Mouse (Mus musculus) heart, adult 2 months (tissue): ENCODE results near the gene Cd3eap.

ENCODE experiments used
- CTCF ChIP-seq: fragments of 200-600 bp; IDR thresholded peaks from 2 replicates; pipeline ENCODE4 v1.8.1; 2022; ENCODE audit warnings: antibody characterized with exemption, mild to moderate bottlenecking, moderate library complexity
- POLR2A ChIP-seq: fragments of 200-500 bp; IDR thresholded peaks from 2 replicates; pipeline ENCODE4 v1.6.1; 2011; ENCODE audit warnings: mild to moderate bottlenecking, low read depth, low read length, control low read depth; ENCODE audit not compliant: insufficient read depth

- TF ChIP-seq POLR2A = no peak
- TF ChIP-seq CTCF = no peak
These were observed 29.6 kb upstream of the Cd3eap start for GRCm38 (mm10) chr7:19388699-19389413.
